Mouse (Mus musculus): ENCODE results near the gene Tbl3. TPM values are rescaled to one million over a fixed set of nuclear protein-coding genes. Genes with fewer than 3 reads are reported as not detected.

Gene Tbl3
- polyA plus RNA-seq, 1 experiment: 24.8 TPM

DNA sequence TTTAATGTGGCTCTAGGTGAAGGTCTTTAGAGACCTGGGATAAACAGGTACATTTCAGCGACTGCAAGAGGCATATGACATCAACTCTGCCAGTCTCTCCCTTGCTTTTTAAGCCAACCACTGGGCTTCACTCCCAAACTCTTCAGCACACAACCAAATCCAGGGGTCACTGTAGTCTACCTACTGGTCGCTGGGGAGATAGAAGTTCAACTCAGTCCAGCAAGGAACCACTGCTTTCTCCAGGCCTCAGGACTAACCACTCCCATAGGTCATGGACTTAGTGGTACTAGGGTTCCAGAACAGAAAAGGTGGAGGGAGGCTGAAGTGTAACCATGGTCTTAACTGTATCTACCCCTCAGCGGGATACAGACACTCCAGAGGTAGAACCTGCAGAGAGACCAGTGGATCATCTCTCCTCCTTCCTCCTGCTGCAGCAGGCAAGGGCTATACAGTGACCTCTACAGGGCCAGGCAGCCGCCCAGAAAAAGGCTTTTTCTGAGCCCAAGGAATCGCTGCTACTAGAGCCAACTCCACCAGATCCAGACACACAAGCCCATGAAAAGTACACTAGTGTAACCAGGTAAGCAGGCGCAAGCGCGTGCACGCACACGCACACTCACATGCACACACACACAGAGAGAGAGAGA lies 58.6 kb downstream of the Tbl3 start:
- Histone ChIP-seq H3K4me3 (ENCODE audit: insufficient read depth, low read length) (peak overlapping the region; percentile 74), H3K27ac (ENCODE audit: insufficient read depth, low read length) (no peak overlapping the region), H3K4me1 (ENCODE audit: control insufficient read depth, insufficient read depth, low read length) (peaks cover 20% of the 10 kb centered on the region)
- TF ChIP-seq CTCF (IDR thresholded peaks at IDR 0.05; ENCODE audit: borderline replicate concordance, insufficient read depth, low read length) (no peak), POLR2A (IDR thresholded peaks at IDR 0.05; ENCODE audit: low read depth, low read length) (no peak)

Other genes with a start within 250 kb of the Tbl3 start
- 11.9 and 14.8 TPM in 2 replicates for gene E4f1, start 237.3 kb downstream of the Tbl3 start, polyA plus RNA-seq (2011; ENCODE audit: insufficient read length, low read depth, missing spikeins)
- gene Pgp, start 237.3 kb downstream of the Tbl3 start, polyA plus RNA-seq (2011; ENCODE audit: insufficient read length, low read depth, missing spikeins): 21.1 and 21.5 TPM in 2 replicates
- gene Bricd5, start 233.8 kb downstream of the Tbl3 start, polyA plus RNA-seq (2011; ENCODE audit: insufficient read length, low read depth, missing spikeins): 0.50 TPM in 1 of 2 replicates, not detected in the other
- 20.9 and 23.3 TPM in 2 replicates for gene Mlst8, start 228.6 kb downstream of the Tbl3 start, polyA plus RNA-seq (2011; ENCODE audit: insufficient read length, low read depth, missing spikeins)
- not detected in 2 replicates for gene Caskin1, start 219.1 kb downstream of the Tbl3 start, polyA plus RNA-seq (2011; ENCODE audit: insufficient read length, low read depth, missing spikeins)
- gene Traf7, start 179.7 kb downstream of the Tbl3 start, polyA plus RNA-seq (2011; ENCODE audit: insufficient read length, low read depth, missing spikeins): 161 and 163 TPM in 2 replicates
- gene Rab26, start 173.4 kb downstream of the Tbl3 start, polyA plus RNA-seq (2011; ENCODE audit: insufficient read length, low read depth, missing spikeins): 1.4 and 1.6 TPM in 2 replicates
- gene Pkd1, start 157.8 kb downstream of the Tbl3 start, polyA plus RNA-seq (2011; ENCODE audit: insufficient read length, low read depth, missing spikeins): 63.1 and 66.7 TPM in 2 replicates
- 75.0 and 83.8 TPM in 2 replicates for gene Tsc2, start 75.0 kb downstream of the Tbl3 start, polyA plus RNA-seq (2011; ENCODE audit: insufficient read length, low read depth, missing spikeins)
- 8.7 and 11.1 TPM in 2 replicates for gene Nthl1, start 75.0 kb downstream of the Tbl3 start, polyA plus RNA-seq (2011; ENCODE audit: insufficient read length, low read depth, missing spikeins)
- gene Slc9a3r2, start 57.3 kb downstream of the Tbl3 start, polyA plus RNA-seq (2011; ENCODE audit: insufficient read length, low read depth, missing spikeins): 24.2 and 25.9 TPM in 2 replicates
- gene Npw, start 49.2 kb downstream of the Tbl3 start, polyA plus RNA-seq (2011; ENCODE audit: insufficient read length, low read depth, missing spikeins): not detected in 2 replicates
- 21.6 and 22.2 TPM in 2 replicates for gene Zfp598, start 38.0 kb downstream of the Tbl3 start, polyA plus RNA-seq (2011; ENCODE audit: insufficient read length, low read depth, missing spikeins)
- 0.99 and 1.1 TPM in 2 replicates for gene Syngr3, start 17.7 kb downstream of the Tbl3 start, polyA plus RNA-seq (2011; ENCODE audit: insufficient read length, low read depth, missing spikeins)
- 26.8 and 34.7 TPM in 2 replicates for gene Gfer, start 11.5 kb downstream of the Tbl3 start, polyA plus RNA-seq (2011; ENCODE audit: insufficient read length, low read depth, missing spikeins)
- 1.2 and 2.4 TPM in 2 replicates for gene Noxo1, start 11.4 kb downstream of the Tbl3 start, polyA plus RNA-seq (2011; ENCODE audit: insufficient read length, low read depth, missing spikeins)
- gene Rnf151, start 10.4 kb upstream of the Tbl3 start, polyA plus RNA-seq (2011; ENCODE audit: insufficient read length, low read depth, missing spikeins): 0.58 TPM in 1 of 2 replicates, not detected in the other
- 1,298 and 1,393 TPM in 2 replicates for gene Rps2, start 10.5 kb upstream of the Tbl3 start, polyA plus RNA-seq (2011; ENCODE audit: insufficient read length, low read depth, missing spikeins)
- 96.8 and 100 TPM in 2 replicates for gene Ndufb10, start 16.8 kb upstream of the Tbl3 start, polyA plus RNA-seq (2011; ENCODE audit: insufficient read length, low read depth, missing spikeins)
- not detected in 2 replicates for gene Rpl3l, start 20.2 kb upstream of the Tbl3 start, polyA plus RNA-seq (2011; ENCODE audit: insufficient read length, low read depth, missing spikeins)
- 80.8 and 110 TPM in 2 replicates for gene Msrb1, start 29.0 kb upstream of the Tbl3 start, polyA plus RNA-seq (2011; ENCODE audit: insufficient read length, low read depth, missing spikeins)
- gene Hs3st6, start 45.3 kb upstream of the Tbl3 start, polyA plus RNA-seq (2011; ENCODE audit: insufficient read length, low read depth, missing spikeins): not detected in 2 replicates
- not detected in 2 replicates for gene Meiob, start 96.6 kb upstream of the Tbl3 start, polyA plus RNA-seq (2011; ENCODE audit: insufficient read length, low read depth, missing spikeins)
- 14.3 and 18.9 TPM in 2 replicates for gene Hagh, start 132.5 kb upstream of the Tbl3 start, polyA plus RNA-seq (2011; ENCODE audit: insufficient read length, low read depth, missing spikeins)
- 9.3 and 11.5 TPM in 2 replicates for gene Fahd1, start 142.7 kb upstream of the Tbl3 start, polyA plus RNA-seq (2011; ENCODE audit: insufficient read length, low read depth, missing spikeins)
- not detected in 2 replicates for gene Igfals, start 158.3 kb upstream of the Tbl3 start, polyA plus RNA-seq (2011; ENCODE audit: insufficient read length, low read depth, missing spikeins)
- 22.2 and 25.6 TPM in 2 replicates for gene Nubp2, start 178.7 kb upstream of the Tbl3 start, polyA plus RNA-seq (2011; ENCODE audit: insufficient read length, low read depth, missing spikeins)
- gene Spsb3, start 179.0 kb upstream of the Tbl3 start, polyA plus RNA-seq (2011; ENCODE audit: insufficient read length, low read depth, missing spikeins): 15.5 and 17.4 TPM in 2 replicates
- gene Eme2, start 187.4 kb upstream of the Tbl3 start, polyA plus RNA-seq (2011; ENCODE audit: insufficient read length, low read depth, missing spikeins): 12.4 and 14.7 TPM in 2 replicates
- gene Mrps34, start 187.5 kb upstream of the Tbl3 start, polyA plus RNA-seq (2011; ENCODE audit: insufficient read length, low read depth, missing spikeins): 25.5 and 28.7 TPM in 2 replicates
- gene Nme3, start 188.8 kb upstream of the Tbl3 start, polyA plus RNA-seq (2011; ENCODE audit: insufficient read length, low read depth, missing spikeins): 2.7 and 4.7 TPM in 2 replicates
- gene Mapk8ip3, start 229.3 kb upstream of the Tbl3 start, polyA plus RNA-seq (2011; ENCODE audit: insufficient read length, low read depth, missing spikeins): 61.9 and 72.0 TPM in 2 replicates

All from embryonic fibroblast, embryonic 13.5 days (primary cell).